Mouse (Mus musculus) MEL (cell line): ENCODE data around the gene Prap1.

Experiments
- CTCF ChIP-seq, 3 experiments: IDR thresholded peaks in 2 of 3; conservative IDR thresholded peaks in 1 of 3; 2 replicates each; pipeline ENCODE4 v1.5.1; 2011 to 2012; ENCODE audit warnings: low read length in 3 of 3, low read depth in 2 of 3, mild to moderate bottlenecking in 2 of 3, improper control_type of control experiment in 1 of 3, inconsistent platforms in 1 of 3, mixed read lengths in 1 of 3, moderate library complexity in 1 of 3; ENCODE audit not compliant: control insufficient read depth in 1 of 3, insufficient read depth in 1 of 3, poor library complexity in 1 of 3, severe bottlenecking in 1 of 3
- NRF1 ChIP-seq: IDR thresholded peaks from 2 replicates; pipeline ENCODE4 v1.6.1; 2014; ENCODE audit warnings: low read depth, mild to moderate bottlenecking, inconsistent platforms, low read length, improper control_type of control experiment, moderate library complexity; ENCODE audit not compliant: poor library complexity, insufficient read depth, severe bottlenecking
- POLR2AphosphoS5 ChIP-seq: IDR thresholded peaks from 2 replicates; pipeline ENCODE4 v1.6.1; 2012; ENCODE audit warnings: low read depth, borderline replicate concordance, mild to moderate bottlenecking, inconsistent platforms, low read length, moderate library complexity, mixed read lengths
- ZKSCAN1 ChIP-seq: IDR thresholded peaks from 2 replicates; pipeline ENCODE4 v1.6.1; 2012; ENCODE audit warnings: low read depth, mild to moderate bottlenecking, inconsistent platforms, low read length, improper control_type of control experiment, moderate library complexity
- ZNF384 ChIP-seq: IDR thresholded peaks from 2 replicates; pipeline ENCODE4 v1.6.1; 2012; ENCODE audit warnings: low read depth, mild to moderate bottlenecking, inconsistent platforms, low read length, improper control_type of control experiment

DNA sequence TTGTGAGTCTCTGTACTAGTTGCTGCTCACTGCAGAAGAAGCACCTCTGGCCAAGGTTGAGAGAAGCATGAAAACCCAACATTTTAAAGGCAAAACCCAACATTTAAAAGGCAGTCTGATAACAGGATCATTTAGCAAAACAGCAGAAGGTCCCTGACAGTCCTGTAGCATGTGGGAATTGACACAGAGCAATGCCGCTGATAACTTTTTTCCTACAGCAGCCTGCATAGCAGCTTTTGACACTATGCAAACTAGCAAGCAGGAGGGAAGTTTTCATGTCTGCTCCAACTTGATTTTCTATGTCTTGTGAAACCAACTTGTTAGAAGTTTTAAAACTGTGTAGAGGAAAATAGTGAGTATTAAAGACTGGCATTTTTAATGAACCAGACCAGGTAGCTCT lies 31.2 kb downstream of the Prap1 start:
- TF ChIP-seq POLR2AphosphoS5, result no peak
- TF ChIP-seq ZKSCAN1, result no peak
- no peak for TF ChIP-seq CTCF (IDR thresholded peaks at IDR 0.05 in 2 of 3, conservative IDR thresholded peaks at IDR 0.05 in 1 of 3; ENCODE audit: control insufficient read depth in 1 of 3, insufficient read depth in 1 of 3, low read depth in 2 of 3, low read length in 3 of 3, poor library complexity in 1 of 3, severe bottlenecking in 1 of 3)
- TF ChIP-seq NRF1, result no peak
- no peak for TF ChIP-seq ZNF384
